Mouse (Mus musculus): ENCODE measurements around the gene Rere. TPM values are rescaled to one million over a fixed set of nuclear protein-coding genes. Genes with fewer than 3 reads are reported as not detected.
A peak's percentile ranks its signal among the peaks of the same experiment; 100 is the strongest.

The Rere gene
- polyA plus RNA-seq, 1 experiment, result 61.3 TPM

GRCm38 (mm10) chr4:150396339-150396738 is 114.9 kb downstream of the Rere start:
- H3K4me1 ChIP-seq (ENCODE audit: control insufficient read depth, insufficient read depth, low read length), result no peaks in the 10 kb centered on the region; the same call in 1 of the 2 replicates

GRCm38 (mm10) chr4:150396826-150397620 is 115.6 kb downstream of the Rere start:
- Histone ChIP-seq H3K4me1 (ENCODE audit: control insufficient read depth, insufficient read depth, low read length) (no peaks in the 10 kb centered on the region; the same call in 1 of the 2 replicates), H3K4me3 (replicated peaks; ENCODE audit: control insufficient read depth, low read depth, low read length) (no peak overlapping the region), H3K27ac (ENCODE audit: control insufficient read depth, insufficient read depth, low read depth, low read length, poor library complexity) (no peak overlapping the region)
- WGBS, result 68% methylated on average over 13 of the region's 13 CpGs
- TF ChIP-seq CTCF (IDR thresholded peaks at IDR 0.05; ENCODE audit: control insufficient read depth, insufficient read depth, low read length), result no peak

More at GRCm38 (mm10) chr4:150396339-150396738, 114.9 kb downstream of the Rere start:
- TF ChIP-seq POLR2A (IDR thresholded peaks at IDR 0.05; ENCODE audit: borderline replicate concordance, control insufficient read depth, low read depth, low read length) (no peak), CTCF (IDR thresholded peaks at IDR 0.05; ENCODE audit: control insufficient read depth, insufficient read depth, low read length) (no peak)
- no peak overlapping the region for H3K27ac ChIP-seq (ENCODE audit: control insufficient read depth, insufficient read depth, low read depth, low read length, poor library complexity)
- H3K4me3 ChIP-seq (replicated peaks; ENCODE audit: control insufficient read depth, low read depth, low read length), result no peak overlapping the region

GRCm38 (mm10) chr4:150399032-150399431 is 117.6 kb downstream of the Rere start:
- Histone ChIP-seq H3K4me3 (replicated peaks; ENCODE audit: control insufficient read depth, low read depth, low read length) (no peak overlapping the region), H3K4me1 (ENCODE audit: control insufficient read depth, insufficient read depth, low read length) (no peaks in the 10 kb centered on the region; the same call in 1 of the 2 replicates), H3K27ac (ENCODE audit: control insufficient read depth, insufficient read depth, low read depth, low read length, poor library complexity) (no peak overlapping the region)
- no peak for TF ChIP-seq CTCF (IDR thresholded peaks at IDR 0.05; ENCODE audit: control insufficient read depth, insufficient read depth, low read length)
- no peak for TF ChIP-seq POLR2A (IDR thresholded peaks at IDR 0.05; ENCODE audit: borderline replicate concordance, control insufficient read depth, low read depth, low read length)
- WGBS, result 43% methylated on average over 2 of the region's 2 CpGs

GRCm38 (mm10) chr4:150401830-150402607 is 120.6 kb downstream of the Rere start:
- Histone ChIP-seq H3K4me3 (replicated peaks; ENCODE audit: control insufficient read depth, low read depth, low read length) (no peak overlapping the region), H3K4me1 (ENCODE audit: control insufficient read depth, insufficient read depth, low read length) (no peaks in the 10 kb centered on the region; the same call in 1 of the 2 replicates), H3K27ac (ENCODE audit: control insufficient read depth, insufficient read depth, low read depth, low read length, poor library complexity) (peak overlapping the region; percentile 12; the same call in 1 of the 2 replicates)
- 52% methylated on average over 13 of the region's 13 CpGs for WGBS
- no peak for TF ChIP-seq CTCF (IDR thresholded peaks at IDR 0.05; ENCODE audit: control insufficient read depth, insufficient read depth, low read length)
- TF ChIP-seq POLR2A (IDR thresholded peaks at IDR 0.05; ENCODE audit: borderline replicate concordance, control insufficient read depth, low read depth, low read length), result no peak

GRCm38 (mm10) chr4:150402608-150402985 is 121.2 kb downstream of the Rere start:
- H3K27ac ChIP-seq (ENCODE audit: control insufficient read depth, insufficient read depth, low read depth, low read length, poor library complexity), result no peak overlapping the region
- no peaks in the 10 kb centered on the region; the same call in 1 of the 2 replicates for H3K4me1 ChIP-seq (ENCODE audit: control insufficient read depth, insufficient read depth, low read length)
- TF ChIP-seq CTCF (IDR thresholded peaks at IDR 0.05; ENCODE audit: control insufficient read depth, insufficient read depth, low read length) (no peak), POLR2A (IDR thresholded peaks at IDR 0.05; ENCODE audit: borderline replicate concordance, control insufficient read depth, low read depth, low read length) (no peak)
- 55% methylated on average over 4 of the region's 4 CpGs for WGBS
- H3K4me3 ChIP-seq (replicated peaks; ENCODE audit: control insufficient read depth, low read depth, low read length), result no peak overlapping the region

- Histone ChIP-seq H3K4me1 (ENCODE audit: control insufficient read depth, insufficient read depth, low read length) (no peaks in the 10 kb centered on the region; the same call in 1 of the 2 replicates), H3K27ac (ENCODE audit: control insufficient read depth, insufficient read depth, low read depth, low read length, poor library complexity) (no peak overlapping the region), H3K4me3 (replicated peaks; ENCODE audit: control insufficient read depth, low read depth, low read length) (no peak overlapping the region)
- TF ChIP-seq POLR2A (IDR thresholded peaks at IDR 0.05; ENCODE audit: borderline replicate concordance, control insufficient read depth, low read depth, low read length), result no peak
- no peak for TF ChIP-seq CTCF (IDR thresholded peaks at IDR 0.05; ENCODE audit: control insufficient read depth, insufficient read depth, low read length)
- WGBS, result 75% methylated on average over 11 of the region's 11 CpGs
Observed at GRCm38 (mm10) chr4:150403941-150404340, 122.5 kb downstream of the Rere start.

GRCm38 (mm10) chr4:150404583-150404982 is 123.1 kb downstream of the Rere start:
- TF ChIP-seq POLR2A (IDR thresholded peaks at IDR 0.05; ENCODE audit: borderline replicate concordance, control insufficient read depth, low read depth, low read length), result no peak
- no peak for TF ChIP-seq CTCF (IDR thresholded peaks at IDR 0.05; ENCODE audit: control insufficient read depth, insufficient read depth, low read length)
- no peak overlapping the region for H3K4me3 ChIP-seq (replicated peaks; ENCODE audit: control insufficient read depth, low read depth, low read length)
- no peak overlapping the region for H3K27ac ChIP-seq (ENCODE audit: control insufficient read depth, insufficient read depth, low read depth, low read length, poor library complexity)
- 62% methylated on average over 6 of the region's 6 CpGs for WGBS
- H3K4me1 ChIP-seq (ENCODE audit: control insufficient read depth, insufficient read depth, low read length), result no peaks in the 10 kb centered on the region; the same call in 1 of the 2 replicates

- Histone ChIP-seq H3K4me1 (ENCODE audit: control insufficient read depth, insufficient read depth, low read length) (no peaks in the 10 kb centered on the region; the same call in 1 of the 2 replicates), H3K4me3 (replicated peaks; ENCODE audit: control insufficient read depth, low read depth, low read length) (no peak overlapping the region), H3K27ac (ENCODE audit: control insufficient read depth, insufficient read depth, low read depth, low read length, poor library complexity) (no peak overlapping the region)
- 17% methylated on average over 5 of the region's 5 CpGs for WGBS
- no peak for TF ChIP-seq CTCF (IDR thresholded peaks at IDR 0.05; ENCODE audit: control insufficient read depth, insufficient read depth, low read length)
- no peak for TF ChIP-seq POLR2A (IDR thresholded peaks at IDR 0.05; ENCODE audit: borderline replicate concordance, control insufficient read depth, low read depth, low read length)
Observed at GRCm38 (mm10) chr4:150405786-150406185, 124.3 kb downstream of the Rere start.

Measured in bone marrow, adult 2 months (tissue).